Mouse (Mus musculus) gastrocnemius, postnatal 14 days (tissue): ENCODE measurements around the gene Sucla2. TPM values are rescaled to one million over a fixed set of nuclear protein-coding genes. Genes with fewer than 3 reads are reported as not detected.
"Not testable (repeated sequence)": the region's sequence is repeated elsewhere in the genome, so short reads cannot be mapped to it uniquely, and the experiment has no call there.

Experiments used
- DNase-seq: peaks from one replicate; pipeline ENCODE4 v3.0.0; 2021; ENCODE audit warnings: mixed read lengths
- intact Hi-C: fragments of 180-260 bp; cut with DNase I; formaldehyde crosslinking; loops from one replicate; pipeline ENCODE4 v1.15.1; 2025; ENCODE audit warnings: low total_unique reads
- total RNA-seq, 2 experiments: library from RNA; stranded (reverse); gene quantifications; 2 replicates each; pipeline ENCODE4 v1.2.3; 2021

Gene Sucla2
- total RNA-seq, 2 experiments from 2014 or later = 474 to 606 TPM

- intact Hi-C loops = no loop called here
- no peak for DNase-seq
Observed at GRCm38 (mm10) chr14:73588080-73588479, 63.0 kb downstream of the Sucla2 start.

- DNase-seq = no peak
- intact Hi-C loops = no loop called here
Observed at GRCm38 (mm10) chr14:73592166-73592565, 67.0 kb downstream of the Sucla2 start.

- intact Hi-C loops = no loop called here
- DNase-seq = peak; percentile 64
Observed at GRCm38 (mm10) chr14:73599720-73600119, 74.6 kb downstream of the Sucla2 start.

- DNase-seq = no peak
- intact Hi-C loops = no loop called here
Observed at GRCm38 (mm10) chr14:73607732-73608131, 82.6 kb downstream of the Sucla2 start.

GRCm38 (mm10) chr14:73608668-73609481 is 83.8 kb downstream of the Sucla2 start:
- DNase-seq = no peak

GRCm38 (mm10) chr14:73614961-73615360 is 89.8 kb downstream of the Sucla2 start:
- intact Hi-C loops, DNase-seq: not testable (repeated sequence)

More at GRCm38 (mm10) chr14:73608668-73609481, 83.8 kb downstream of the Sucla2 start:
- intact Hi-C loops = no loop called here

- DNase-seq = no peak
- intact Hi-C loops = no loop called here
Observed at GRCm38 (mm10) chr14:73620880-73621279, 95.8 kb downstream of the Sucla2 start.

GRCm38 (mm10) chr14:73622988-73623387 is 97.9 kb downstream of the Sucla2 start:
- no peak for DNase-seq
- intact Hi-C loops = no loop called here

- intact Hi-C loops = no loop called here
- no peak for DNase-seq
Observed at GRCm38 (mm10) chr14:73625469-73625868, 100.3 kb downstream of the Sucla2 start.

- peak; percentile 52 for DNase-seq
- intact Hi-C loops = no loop called here
Observed at GRCm38 (mm10) chr14:73631511-73631910, 106.4 kb downstream of the Sucla2 start.

GRCm38 (mm10) chr14:73632648-73633263 is 107.6 kb downstream of the Sucla2 start:
- intact Hi-C loops = no loop called here
- no peak for DNase-seq

- DNase-seq = no peak
Observed at GRCm38 (mm10) chr14:73634356-73634755, 109.2 kb downstream of the Sucla2 start.

GRCm38 (mm10) chr14:73637460-73637859 is 112.3 kb downstream of the Sucla2 start:
- DNase-seq = no peak
- intact Hi-C loops = no loop called here

More at GRCm38 (mm10) chr14:73634356-73634755, 109.2 kb downstream of the Sucla2 start:
- intact Hi-C loops = no loop called here

Other genes starting within 250 kb of the Sucla2 start
- gene Rb1, start 199.5 kb upstream of the Sucla2 start, total RNA-seq = 10 to 100 TPM; 18.1 to 20.2 TPM
- gene Itm2b, start 140.0 kb upstream of the Sucla2 start, total RNA-seq = 100 to 1,000 TPM; 330 to 339 TPM
- 10 to 100 TPM; 13.9 TPM for gene Med4, start 15.3 kb upstream of the Sucla2 start, total RNA-seq
- gene Nudt15, start 22.9 kb downstream of the Sucla2 start, total RNA-seq = 1 to 10 TPM; 6.2 to 8.5 TPM
- not detected for gene Gm21750, start 135.9 kb downstream of the Sucla2 start, total RNA-seq